Mouse (Mus musculus) megakaryocyte, embryonic 14.5 days (primary cell): ENCODE measurements around the gene Cntd1.

Source experiments
- FLI1 ChIP-seq: IDR thresholded peaks from 2 replicates; pipeline ENCODE4 v1.6.1; 2012; ENCODE audit warnings: low read length, inconsistent platforms, mixed read lengths
- GATA1 ChIP-seq: IDR thresholded peaks from 3 replicates; pipeline ENCODE4 v1.6.1; 2012; ENCODE audit warnings: mixed read lengths, low read length, inconsistent platforms, borderline replicate concordance

- TF ChIP-seq FLI1, result no peak
- no peak for TF ChIP-seq GATA1
Observed at GRCm38 (mm10) chr11:101291231-101291630, 12.4 kb downstream of the Cntd1 start.
